Mouse (Mus musculus): ENCODE measurements around the gene Nmnat3. TPM values are rescaled to one million over a fixed set of nuclear protein-coding genes. Genes with fewer than 3 reads are reported as not detected.

The Nmnat3 gene
- total RNA-seq, 2 experiments from 2014 or later: 1.1 to 1.6 TPM

- DNase-seq: peak; percentile 24 to 44
These were observed 80.2 kb downstream of the Nmnat3 start for GRCm38 (mm10) chr9:98367333-98367962.

GRCm38 (mm10) chr9:98369707-98370106 lies 82.5 kb downstream of the Nmnat3 start:
- DNase-seq: no peak

DNA sequence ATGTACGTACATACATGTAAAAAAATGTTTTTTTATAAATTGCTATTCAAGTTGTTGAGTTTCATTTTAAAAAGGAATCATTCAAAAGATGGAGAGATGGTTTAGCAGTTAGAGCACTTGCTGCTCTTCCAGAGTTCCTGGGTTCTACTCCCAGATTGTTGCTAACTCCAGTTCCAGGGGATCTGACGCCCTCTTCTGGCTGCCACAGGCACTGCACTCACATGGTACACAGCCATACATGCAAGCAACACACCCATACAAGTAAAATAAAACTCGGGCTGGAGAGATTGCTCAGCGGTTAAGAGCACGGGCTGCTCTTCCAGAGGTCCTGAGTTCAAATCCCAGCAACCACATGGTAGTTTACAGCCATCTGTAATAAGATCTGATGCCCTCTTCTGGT lies 86.1 kb downstream of the Nmnat3 start:
- no peak for DNase-seq

DNA sequence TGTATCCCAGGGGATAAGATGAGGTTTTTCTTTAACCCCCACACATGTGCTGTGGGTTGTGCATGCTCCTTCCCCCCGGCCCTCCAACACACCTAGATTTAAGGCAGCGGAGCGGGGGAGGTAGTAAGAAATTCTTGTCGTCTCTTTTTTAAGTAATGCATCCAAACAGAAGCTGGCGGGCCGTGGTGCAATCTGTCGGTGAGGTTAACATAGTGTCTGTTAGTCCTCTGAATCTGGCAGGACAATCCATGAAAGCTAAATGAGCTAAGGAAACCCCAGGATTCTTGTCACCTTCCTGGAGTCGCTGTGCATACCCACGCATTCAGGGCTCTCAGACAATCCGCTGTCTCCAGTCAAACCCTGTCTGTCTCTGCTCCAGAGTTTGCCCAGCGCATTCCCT lies 87.7 kb downstream of the Nmnat3 start:
- no peak for DNase-seq

DNA sequence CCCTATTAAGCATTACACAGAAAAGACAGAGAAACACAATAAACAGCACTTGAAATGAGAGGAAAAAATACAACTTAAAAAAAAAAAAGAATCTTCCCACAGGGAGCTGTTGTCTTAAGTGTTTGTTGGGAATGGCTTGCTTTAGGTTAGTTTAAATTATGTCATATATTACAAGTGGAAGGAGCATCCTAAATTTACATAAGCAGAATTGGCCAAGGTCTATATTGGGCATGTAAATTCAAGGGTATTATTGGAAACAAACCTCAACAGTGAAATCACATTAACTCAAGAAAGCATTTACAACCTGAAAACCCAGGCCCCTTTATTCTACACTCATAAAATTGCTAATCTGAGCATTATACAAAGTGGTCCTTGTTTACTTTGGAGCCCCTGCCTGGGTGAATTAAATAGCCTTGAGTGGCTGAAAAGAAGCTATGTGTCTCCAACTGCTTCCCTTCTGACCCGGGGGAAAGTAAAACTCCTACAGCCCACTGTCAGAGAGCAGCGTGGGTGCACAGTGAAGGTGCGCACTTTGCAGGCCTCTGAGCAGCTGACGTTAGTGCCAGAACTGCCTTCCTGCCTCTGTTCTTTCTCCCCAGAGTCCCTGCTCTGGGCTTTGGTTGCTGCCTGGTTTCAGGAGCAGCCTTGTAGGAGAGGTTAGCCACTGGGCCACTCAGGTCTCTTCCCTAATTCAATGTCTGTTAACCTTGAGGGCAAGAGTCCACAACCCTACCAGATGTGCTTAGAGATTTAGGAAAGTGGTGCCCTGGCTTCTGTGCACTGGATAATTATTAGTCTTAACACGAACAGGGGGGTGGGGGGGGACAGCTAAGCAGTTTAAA lies 88.3 kb downstream of the Nmnat3 start:
- no peak for DNase-seq

- no peak for DNase-seq
These were observed 92.5 kb downstream of the Nmnat3 start for GRCm38 (mm10) chr9:98379736-98380135.

DNA sequence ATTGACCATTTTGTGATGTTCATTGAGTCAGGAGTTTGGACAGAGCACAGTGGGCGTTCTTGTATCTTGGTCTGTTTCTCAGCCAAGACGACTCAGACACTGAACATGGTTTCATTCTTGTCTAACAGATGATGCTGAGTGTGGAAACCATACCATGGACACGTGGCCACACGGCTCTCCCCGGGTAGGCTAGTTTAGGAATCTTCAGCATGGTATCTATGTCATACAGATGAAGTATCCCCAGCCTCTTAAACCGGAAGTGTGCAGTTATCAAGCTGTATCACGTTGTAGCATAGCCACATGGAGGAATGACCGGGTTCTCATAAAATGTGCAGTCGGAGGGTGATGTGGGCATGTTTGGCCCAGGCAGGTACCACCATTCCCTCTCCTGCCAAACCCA lies 93.4 kb downstream of the Nmnat3 start:
- DNase-seq: no peak

DNA sequence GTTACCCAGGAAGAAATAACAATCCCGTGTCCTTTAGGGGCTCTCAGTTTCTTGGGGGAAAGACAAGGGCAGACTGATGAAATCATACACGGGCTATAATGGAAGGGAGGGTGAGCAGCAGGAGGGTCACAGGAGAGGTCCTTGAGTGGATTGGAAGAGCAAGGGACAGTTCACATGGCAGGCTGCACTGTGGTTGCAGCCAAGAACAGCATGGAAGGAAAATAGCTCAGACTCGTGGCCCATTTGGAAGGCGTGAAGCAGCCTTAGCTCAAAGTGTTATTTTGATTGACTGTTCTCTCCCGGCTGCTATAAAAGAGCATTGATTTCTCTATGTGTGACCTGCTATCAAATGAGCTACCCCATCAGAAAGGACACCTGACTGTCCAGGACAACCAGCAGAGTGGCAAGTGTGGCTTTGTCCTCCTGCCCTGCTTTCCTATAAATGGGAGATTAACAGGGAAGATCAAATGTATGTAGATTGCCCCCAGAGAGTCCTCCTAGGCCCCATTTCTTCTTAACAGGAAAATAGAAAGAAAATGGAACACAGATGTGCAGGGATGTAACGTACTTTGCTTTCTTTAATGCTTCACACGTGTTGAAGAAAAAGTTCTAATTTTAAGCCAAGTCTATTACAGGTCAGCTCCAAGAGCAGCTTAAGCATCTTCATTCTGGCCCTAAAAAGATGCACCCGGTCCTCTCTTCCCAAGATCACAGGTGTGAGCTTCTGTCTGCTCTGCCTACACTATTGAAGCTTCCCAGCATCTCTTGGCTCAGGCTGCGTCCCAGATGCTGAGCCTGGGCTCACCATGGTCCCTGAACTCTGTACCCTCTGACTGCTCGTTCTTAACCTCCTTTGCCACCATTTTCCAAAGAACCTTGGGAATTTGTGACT lies 100.8 kb downstream of the Nmnat3 start:
- no peak for DNase-seq

DNA sequence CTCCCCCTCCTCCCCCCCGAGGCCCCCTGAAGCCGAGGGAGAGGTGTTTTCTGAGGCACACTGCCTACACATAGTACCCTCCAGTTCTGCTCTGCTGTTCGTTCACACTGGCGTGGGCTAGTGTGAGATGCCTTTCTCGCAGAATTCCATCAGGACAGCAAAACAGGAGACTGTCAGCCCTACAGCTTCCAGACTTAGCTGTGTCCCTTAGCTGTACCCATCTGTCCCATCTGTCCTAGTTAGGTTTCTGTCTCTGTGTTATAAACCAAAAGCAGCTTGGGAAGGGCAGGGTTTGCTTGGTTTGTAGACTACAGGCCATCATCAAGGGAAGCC lies 101.4 kb downstream of the Nmnat3 start:
- DNase-seq: no peak

- no peak for DNase-seq
These were observed 106.3 kb downstream of the Nmnat3 start for GRCm38 (mm10) chr9:98393496-98393895.

DNA sequence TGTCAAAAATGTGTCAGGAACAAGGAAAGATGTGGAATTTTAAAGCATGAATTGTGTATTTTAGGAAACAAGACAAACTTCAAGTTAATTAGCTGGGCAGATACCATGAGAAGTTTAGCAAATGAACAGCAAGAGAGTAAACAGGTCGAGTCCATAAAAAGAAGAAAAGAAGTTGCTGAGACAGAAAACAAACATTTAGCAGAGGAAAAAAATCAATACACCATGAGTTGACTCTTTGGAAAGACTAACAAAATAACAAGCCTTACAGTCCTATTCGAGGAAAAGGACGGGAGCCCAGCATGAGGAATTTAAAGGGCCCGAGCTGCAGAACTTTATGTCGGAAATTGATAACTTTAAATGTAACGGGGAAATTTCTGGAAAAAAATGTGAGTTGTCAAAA lies 110.0 kb downstream of the Nmnat3 start:
- DNase-seq: no peak

DNA sequence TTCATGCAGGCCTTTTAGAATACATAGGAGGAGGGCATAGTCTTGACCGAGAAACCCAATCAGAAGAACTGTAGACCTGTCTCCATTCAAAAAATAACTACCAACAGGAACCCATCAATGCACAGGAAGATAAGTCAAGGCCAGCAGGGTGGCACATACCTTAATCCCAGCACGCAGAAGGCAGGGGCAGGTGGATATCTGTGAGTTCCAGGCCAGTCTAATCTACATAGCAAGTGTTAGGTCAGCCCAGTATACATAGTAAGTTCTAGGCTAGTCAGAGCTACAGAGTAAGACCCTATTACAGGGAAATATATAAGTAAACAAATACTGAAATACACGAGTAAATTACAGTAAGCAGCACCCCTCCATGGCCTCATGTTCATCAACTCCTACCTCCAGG lies 110.6 kb downstream of the Nmnat3 start:
- no peak for DNase-seq

DNA sequence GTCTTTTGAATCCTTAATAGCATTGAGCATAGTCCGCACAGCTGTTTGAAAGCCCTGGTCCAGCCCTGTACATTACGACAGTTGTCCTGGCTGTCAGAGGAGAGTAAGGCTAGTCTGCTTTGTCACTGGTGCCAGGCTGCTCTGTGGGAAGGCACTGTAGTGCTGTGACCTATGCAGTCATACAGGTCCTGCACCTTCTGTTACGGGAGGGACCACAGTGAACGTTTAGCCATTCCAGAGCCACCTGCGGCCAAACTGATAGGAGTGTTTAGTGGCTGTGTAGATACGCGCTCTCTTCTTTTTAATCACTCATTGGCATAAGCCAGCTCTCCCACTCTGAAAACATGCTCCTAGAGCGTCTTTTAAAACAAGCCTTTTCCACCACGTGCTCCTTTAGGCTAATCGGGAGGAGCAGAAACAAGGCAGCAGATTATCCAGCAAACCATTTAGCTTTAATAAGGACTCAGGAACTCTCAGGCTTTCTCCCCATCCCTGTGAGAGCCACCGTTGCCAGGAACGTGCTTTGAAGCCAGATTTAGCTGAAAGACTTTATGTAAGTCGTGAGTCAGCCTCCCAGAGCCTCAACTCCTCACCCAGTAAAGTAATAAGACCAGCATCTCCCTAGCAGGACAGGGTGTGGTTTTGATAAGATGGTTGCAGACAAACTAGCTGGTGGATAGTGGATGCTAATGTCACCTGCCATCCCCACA lies 113.1 kb downstream of the Nmnat3 start:
- peak; percentile 40 to 44 for DNase-seq

GRCm38 (mm10) chr9:98401611-98402010 lies 114.4 kb downstream of the Nmnat3 start:
- DNase-seq: no peak

DNA sequence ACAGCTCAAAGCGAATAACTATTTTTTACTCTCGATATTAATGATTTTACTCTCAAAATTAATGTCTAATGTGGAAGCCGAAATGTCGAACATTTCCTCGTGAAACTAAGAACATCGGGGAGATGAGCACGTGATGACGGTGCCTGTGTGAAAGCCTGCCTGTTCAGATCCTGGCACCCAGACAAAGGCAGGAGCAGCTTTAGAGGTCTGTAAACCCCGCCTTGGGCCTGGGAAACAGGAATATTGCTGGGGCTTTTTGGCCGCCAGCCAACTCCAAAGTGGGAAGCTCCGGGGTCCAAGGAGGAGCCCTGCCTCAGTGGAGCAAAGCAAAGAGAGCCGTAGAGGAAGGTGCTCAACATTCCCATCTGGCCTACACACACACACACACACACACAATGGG lies 120.5 kb downstream of the Nmnat3 start:
- no peak for DNase-seq

DNA sequence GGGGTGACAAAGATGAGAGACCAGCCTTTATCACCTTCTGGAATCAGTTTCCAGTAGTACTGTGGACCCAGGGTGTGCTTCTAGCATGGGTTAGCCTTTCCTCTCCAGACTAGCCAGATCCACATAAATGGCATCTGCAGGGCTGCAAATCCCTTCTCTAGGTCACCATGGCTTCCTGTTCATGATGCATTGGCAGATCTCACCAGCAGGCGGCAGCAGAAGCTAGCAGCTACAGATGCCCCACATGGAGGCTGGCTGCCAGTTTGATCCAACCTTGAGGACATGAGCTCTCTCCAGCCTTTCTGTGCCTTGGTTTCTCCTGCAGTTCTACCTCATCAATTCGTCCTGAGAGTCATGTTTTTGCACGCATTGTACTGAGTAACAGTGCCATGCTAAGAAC lies 121.9 kb downstream of the Nmnat3 start:
- DNase-seq: peak; percentile 61 to 76

DNA sequence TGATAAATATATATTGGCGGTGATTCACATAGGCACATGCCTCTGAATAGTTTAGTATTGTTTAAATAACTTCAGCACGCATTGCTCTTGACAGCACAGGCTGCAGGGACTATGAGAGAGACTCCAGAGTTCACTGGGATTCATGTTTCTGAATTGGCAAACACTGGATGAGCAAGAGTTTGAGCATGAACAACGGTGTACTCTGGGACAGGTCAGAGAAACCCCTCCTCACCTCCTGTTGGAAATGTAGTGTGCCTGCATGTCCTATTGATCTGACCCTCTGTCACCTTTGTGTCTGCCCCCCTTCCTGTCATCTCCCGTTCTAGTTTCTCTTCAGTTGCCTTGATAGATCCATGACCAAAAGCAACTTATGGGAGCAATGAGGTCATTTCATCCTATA lies 128.2 kb downstream of the Nmnat3 start:
- DNase-seq: no peak

DNA sequence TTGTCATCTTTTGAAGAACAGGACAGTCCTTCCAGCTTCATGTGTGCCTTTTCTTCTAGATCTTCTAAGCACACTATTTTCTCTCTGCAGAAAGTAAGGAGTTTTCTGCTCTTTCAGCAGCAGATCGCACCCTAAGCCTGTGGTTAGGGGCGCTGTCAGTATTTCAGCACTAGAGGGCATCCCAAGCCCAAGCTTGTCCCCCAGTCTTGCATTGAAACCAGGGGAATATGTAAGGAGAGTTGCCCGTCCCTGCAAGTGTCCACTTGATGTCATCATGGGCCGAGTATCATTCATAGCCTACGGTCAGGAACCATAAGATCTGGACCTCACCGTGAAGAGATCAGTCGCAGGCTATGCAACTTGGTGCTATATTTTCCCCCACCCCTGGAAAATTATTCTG lies 130.7 kb downstream of the Nmnat3 start:
- no peak for DNase-seq

- no peak for DNase-seq
These were observed 131.1 kb downstream of the Nmnat3 start for GRCm38 (mm10) chr9:98418346-98418745.

DNA sequence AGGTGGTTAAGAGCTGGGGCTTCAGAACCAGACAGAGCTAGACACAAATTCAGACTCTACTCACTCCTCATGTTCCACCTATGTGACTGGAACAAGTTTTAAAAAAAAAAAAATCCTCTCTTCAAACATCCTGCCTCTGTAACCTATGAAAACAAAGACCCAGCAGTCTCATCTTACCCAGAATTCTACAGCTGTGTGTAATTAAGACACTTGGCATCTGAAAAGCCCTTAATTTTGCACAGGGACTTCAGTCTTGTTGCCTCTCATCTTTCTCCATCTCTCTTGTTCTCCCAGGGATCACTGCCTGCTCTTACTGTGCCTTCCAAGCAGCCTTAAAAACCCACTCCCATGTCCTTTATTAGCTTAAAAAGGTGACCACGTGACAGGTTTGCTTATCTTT lies 133.4 kb downstream of the Nmnat3 start:
- no peak for DNase-seq

DNA sequence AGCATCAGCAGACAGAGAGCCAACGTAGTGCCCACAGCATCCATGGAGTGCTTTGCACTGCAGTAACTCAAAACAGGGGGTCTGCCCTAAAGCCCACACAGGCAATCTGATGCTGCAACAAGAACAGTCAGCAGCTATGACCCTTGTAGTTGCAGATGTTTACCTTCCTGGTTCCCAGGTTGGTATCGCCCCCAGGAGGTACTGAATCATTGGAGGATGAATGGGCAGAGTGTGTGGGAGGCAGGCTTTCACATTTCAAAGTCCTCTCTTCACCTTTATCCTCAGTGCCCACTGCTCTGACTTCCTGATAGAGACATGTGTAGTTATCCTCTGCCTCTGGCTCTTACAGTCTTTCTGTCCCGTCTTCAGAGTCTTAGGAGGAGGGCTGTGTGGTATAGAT lies 134.7 kb downstream of the Nmnat3 start:
- no peak for DNase-seq

DNA sequence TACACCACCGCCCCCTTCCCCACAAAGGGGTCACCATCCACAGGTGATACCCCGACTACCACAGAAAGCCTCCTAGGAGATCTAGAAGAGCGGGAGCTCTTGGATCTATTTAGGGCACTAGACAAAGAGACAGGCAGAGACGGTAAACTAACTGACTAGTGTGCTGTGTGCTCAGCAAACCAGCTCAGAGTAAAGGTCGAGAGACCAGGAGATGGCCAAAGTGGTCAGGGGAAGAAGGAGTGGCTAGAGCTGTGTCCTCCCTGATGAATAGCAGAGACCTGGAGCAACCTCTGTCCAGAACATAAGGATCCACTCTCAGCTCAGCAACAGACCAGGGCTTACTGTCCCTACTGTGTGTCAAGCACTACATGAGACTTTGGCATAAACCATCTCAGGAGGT lies 135.4 kb downstream of the Nmnat3 start, which contains the start of gene Rbp1:
TSS of gene Rbp1 (plus strand) at position 306 of the 400 bp plus-strand sequence.
- no peak for DNase-seq

GRCm38 (mm10) chr9:98423691-98424090 lies 136.5 kb downstream of the Nmnat3 start:
- DNase-seq: no peak

Measured in layer of hippocampus, postnatal 36 days (tissue).